Mouse (Mus musculus): ENCODE data around the gene Slc11a2. TPM values are rescaled to one million over a fixed set of nuclear protein-coding genes. Genes with fewer than 3 reads are reported as not detected.

Gene Slc11a2
- total and polyA plus RNA-seq, 2 experiments from 2014 or later: 17.6 to 36.8 TPM

Other genes starting within 250 kb of the Slc11a2 start
- 5.4 and 5.6 TPM in 2 replicates for gene Atf1, start 197.3 kb downstream of the Slc11a2 start, total RNA-seq (2014; rRNA removed)
- gene Atf1, start 197.3 kb downstream of the Slc11a2 start, polyA plus RNA-seq (2015; fragmentation: Nextera tagmentation; extraction: Ambion mirVana): 4.6 and 9.2 TPM in 2 replicates
- not detected in 2 replicates for gene Tmprss12, start 144.2 kb downstream of the Slc11a2 start, total RNA-seq (2014; rRNA removed)
- not detected in 2 replicates for gene Tmprss12, start 144.2 kb downstream of the Slc11a2 start, polyA plus RNA-seq (2015; fragmentation: Nextera tagmentation; extraction: Ambion mirVana)
- 11.6 and 13.5 TPM in 2 replicates for gene Mettl7a1, start 120.9 kb downstream of the Slc11a2 start, total RNA-seq (2014; rRNA removed)
- gene Mettl7a1, start 120.9 kb downstream of the Slc11a2 start, polyA plus RNA-seq (2015; fragmentation: Nextera tagmentation; extraction: Ambion mirVana): 1.2 and 2.3 TPM in 2 replicates
- not detected in 2 replicates for gene Mettl7a3, start 90.1 kb downstream of the Slc11a2 start, total RNA-seq (2014; rRNA removed)
- gene Mettl7a3, start 90.1 kb downstream of the Slc11a2 start, polyA plus RNA-seq (2015; fragmentation: Nextera tagmentation; extraction: Ambion mirVana): not detected in 2 replicates
- gene Methig1, start 71.9 kb downstream of the Slc11a2 start, total RNA-seq (2014; rRNA removed): not detected in 2 replicates
- not detected in 2 replicates for gene Methig1, start 71.9 kb downstream of the Slc11a2 start, polyA plus RNA-seq (2015; fragmentation: Nextera tagmentation; extraction: Ambion mirVana)
- not detected in 2 replicates for gene Mettl7a2, start 71.9 kb downstream of the Slc11a2 start, total RNA-seq (2014; rRNA removed)
- gene Mettl7a2, start 71.9 kb downstream of the Slc11a2 start, polyA plus RNA-seq (2015; fragmentation: Nextera tagmentation; extraction: Ambion mirVana): not detected in 2 replicates
- not detected in 2 replicates for gene Higd1c, start 60.5 kb downstream of the Slc11a2 start, total RNA-seq (2014; rRNA removed)
- not detected in 2 replicates for gene Higd1c, start 60.5 kb downstream of the Slc11a2 start, polyA plus RNA-seq (2015; fragmentation: Nextera tagmentation; extraction: Ambion mirVana)
- 0.08 TPM in 1 of 2 replicates, not detected in the other for gene Gm5475, start 2.9 kb downstream of the Slc11a2 start, total RNA-seq (2014; rRNA removed)
- gene Gm5475, start 2.9 kb downstream of the Slc11a2 start, polyA plus RNA-seq (2015; fragmentation: Nextera tagmentation; extraction: Ambion mirVana): 0.09 and 0.10 TPM in 2 replicates
- 70.5 and 87.8 TPM in 2 replicates for gene Letmd1, start 44.0 kb upstream of the Slc11a2 start, total RNA-seq (2014; rRNA removed)
- 45.3 and 52.5 TPM in 2 replicates for gene Letmd1, start 44.0 kb upstream of the Slc11a2 start, polyA plus RNA-seq (2015; fragmentation: Nextera tagmentation; extraction: Ambion mirVana)
- gene Csrnp2, start 70.4 kb upstream of the Slc11a2 start, total RNA-seq (2014; rRNA removed): 56.8 and 67.1 TPM in 2 replicates
- gene Csrnp2, start 70.4 kb upstream of the Slc11a2 start, polyA plus RNA-seq (2015; fragmentation: Nextera tagmentation; extraction: Ambion mirVana): 29.4 and 36.3 TPM in 2 replicates
- gene Tfcp2, start 126.9 kb upstream of the Slc11a2 start, total RNA-seq (2014; rRNA removed): 25.5 and 34.5 TPM in 2 replicates
- 18.2 and 29.0 TPM in 2 replicates for gene Tfcp2, start 126.9 kb upstream of the Slc11a2 start, polyA plus RNA-seq (2015; fragmentation: Nextera tagmentation; extraction: Ambion mirVana)
- 72.4 and 77.4 TPM in 2 replicates for gene Pou6f1, start 174.9 kb upstream of the Slc11a2 start, total RNA-seq (2014; rRNA removed)
- 32.2 and 33.3 TPM in 2 replicates for gene Pou6f1, start 174.9 kb upstream of the Slc11a2 start, polyA plus RNA-seq (2015; fragmentation: Nextera tagmentation; extraction: Ambion mirVana)
- 81.9 and 92.3 TPM in 2 replicates for gene Dazap2, start 190.3 kb upstream of the Slc11a2 start, total RNA-seq (2014; rRNA removed)
- 162 and 190 TPM in 2 replicates for gene Dazap2, start 190.3 kb upstream of the Slc11a2 start, polyA plus RNA-seq (2015; fragmentation: Nextera tagmentation; extraction: Ambion mirVana)
- 2.3 and 6.2 TPM in 2 replicates for gene Smagp, start 211.9 kb upstream of the Slc11a2 start, total RNA-seq (2014; rRNA removed)
- gene Smagp, start 211.9 kb upstream of the Slc11a2 start, polyA plus RNA-seq (2015; fragmentation: Nextera tagmentation; extraction: Ambion mirVana): 3.9 TPM in 2 replicates
- 1.4 and 1.6 TPM in 2 replicates for gene Bin2, start 244.5 kb upstream of the Slc11a2 start, total RNA-seq (2014; rRNA removed)
- 0.58 and 1.4 TPM in 2 replicates for gene Bin2, start 244.5 kb upstream of the Slc11a2 start, polyA plus RNA-seq (2015; fragmentation: Nextera tagmentation; extraction: Ambion mirVana)